Comparison of ENCODE assay signal across 9 mouse cellular contexts in the genomic region with DNA sequence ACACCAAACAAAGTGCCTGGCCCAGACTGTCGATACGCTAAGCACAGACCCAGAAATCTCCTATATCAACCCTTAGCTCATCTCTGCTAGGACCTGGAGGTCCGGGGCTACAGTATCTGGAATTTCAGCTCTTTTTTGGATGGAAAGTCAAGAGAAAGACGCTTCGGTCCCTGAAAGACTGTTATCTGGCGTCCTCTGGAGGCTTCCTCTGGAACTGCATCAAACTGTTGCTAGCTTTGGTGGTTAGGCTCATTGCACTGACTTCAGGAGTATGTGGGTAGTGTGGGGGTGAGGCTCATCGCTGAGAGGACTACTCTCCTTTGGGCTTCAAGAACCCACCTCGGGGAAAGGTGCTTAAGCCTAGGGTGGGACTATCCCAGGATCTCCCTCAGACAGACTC. TPM values are rescaled to one million over a fixed set of nuclear protein-coding genes. Genes with fewer than 3 reads are reported as not detected.
DNase-seq lines count a peak whose midpoint lies in the region; ATAC-seq and TF ChIP-seq lines count a peak whose summit lies in the region.
"Had no signal": no experiment of that assay in that cellular context is flagged by ENCODE, and none has a peak within 500 bp of the region (broad histone marks: within the 10 kb centered on the region; RNA-seq: fewer than 3 reads in every experiment).

No protein-coding gene starts in this region.

- 8% methylated on average over 8 of the region's 8 CpGs for WGBS in lung, embryonic 14.5 days

- peak; percentile 96 for TF ChIP-seq CTCF in lung, embryonic 14.5 days (IDR thresholded peaks at IDR 0.05; ENCODE audit: low read depth)

- peak; percentile 52 for DNase-seq in ovary, postnatal 10 days (ENCODE audit: low spot score)
- no peak for DNase-seq in ovary, adult 18-20 months (ENCODE audit: low spot score)
- peak; percentile 53 for DNase-seq in c-Kit-positive CD71-positive TER-119-positive erythroid progenitor cells, embryonic 14.5 days (ENCODE audit: low spot score)
- peak; percentile 81 to 85 for DNase-seq in frontal cortex, postnatal 36 days (ENCODE audit: low spot score in 2 of 2)
- DNase-seq in kidney, postnatal 36 days: peak; percentile 66 to 81
- DNase-seq in lung, embryonic 14.5 days: peak; percentile 90
- DNase-seq in right cerebral cortex, postnatal 10 days (ENCODE audit: low spot score in 2 of 2): peak; percentile 83 to 89
- DNase-seq in urinary bladder, postnatal 4 days (ENCODE audit: low spot score in 2 of 2): peak; percentile 54 to 76

- H3K27ac ChIP-seq in lung, embryonic 14.5 days (ENCODE audit: low read depth): no peak overlapping the region
- H3K27ac ChIP-seq: heart, embryonic 15.5 days had no signal

- H3K4me1 ChIP-seq in lung, embryonic 14.5 days (ENCODE audit: insufficient read depth): no peaks in the 10 kb centered on the region
- H3K4me1 ChIP-seq: heart, embryonic 15.5 days had no signal

- H3K4me2 ChIP-seq in lung, embryonic 14.5 days: no peak overlapping the region
- H3K4me2 ChIP-seq: heart, embryonic 15.5 days had no signal

- H3K4me3 ChIP-seq in lung, embryonic 14.5 days (ENCODE audit: low read depth, low read length): no peak overlapping the region
- H3K4me3 ChIP-seq: heart, embryonic 15.5 days had no signal

- no peaks in the 10 kb centered on the region for H3K27me3 ChIP-seq in lung, embryonic 14.5 days (ENCODE audit: insufficient read depth, low read length)

- ATAC-seq in lung, embryonic 14.5 days (ENCODE audit: insufficient read depth): no peak

- no peaks in the 10 kb centered on the region for H3K9me3 ChIP-seq in lung, embryonic 14.5 days (ENCODE audit: low read depth, low read length)
- H3K9me3 ChIP-seq: heart, embryonic 15.5 days had no signal

- H3K36me3 ChIP-seq in lung, embryonic 14.5 days (ENCODE audit: insufficient read depth): no peaks in the 10 kb centered on the region
- H3K36me3 ChIP-seq: heart, embryonic 15.5 days had no signal

- H3K9ac ChIP-seq in lung, embryonic 14.5 days: no peak overlapping the region
- H3K9ac ChIP-seq: heart, embryonic 15.5 days had no signal

RNA-seq across cellular contexts. Expression of gene Foxn1, which starts 13.3 kb away (rescaled TPM):
- polyA plus RNA-seq in lung, embryonic 14.5 days (2014; fragmentation: Nextera tagmentation; extraction: Ambion mirVana): not detected in 2 replicates

RNA-seq across cellular contexts. Expression of gene Slc13a2, which starts 22.3 kb away (rescaled TPM):
- polyA plus RNA-seq in lung, embryonic 14.5 days (2014; fragmentation: Nextera tagmentation; extraction: Ambion mirVana): not detected in 2 replicates
- polyA plus RNA-seq: heart, embryonic 15.5 days had no signal

RNA-seq across cellular contexts. Expression of gene Unc119, which starts 56.4 kb away (rescaled TPM):
- 36.8 and 43.1 TPM in 2 replicates for polyA plus RNA-seq in lung, embryonic 14.5 days (2014; fragmentation: Nextera tagmentation; extraction: Ambion mirVana)
